Mouse (Mus musculus) liver, adult 2 months (tissue): ENCODE measurements around the gene Tomm7. TPM values are rescaled to one million over a fixed set of nuclear protein-coding genes. Genes with fewer than 3 reads are reported as not detected.
A peak's percentile ranks its signal among the peaks of the same experiment; 100 is the strongest.
"Not testable (repeated sequence)": the region's sequence is repeated elsewhere in the genome, so short reads cannot be mapped to it uniquely, and the experiment has no call there.

Source experiments
- DNase-seq: peaks from one replicate; pipeline ENCODE4 v3.0.0-alpha.2; 2011; ENCODE audit warnings: low read depth, low spot score; ENCODE audit errors: extremely low read depth
- H3K27ac ChIP-seq: fragments of 200-500 bp; replicated peaks from 2 replicates; pipeline ENCODE4 v1.5.1; 2012; ENCODE audit warnings: low read depth, mild to moderate bottlenecking, control low read depth, inconsistent platforms, low read length; ENCODE audit not compliant: insufficient read depth
- H3K27me3 ChIP-seq: fragments of 200-500 bp; 2 replicates; pipeline ENCODE4 v1.6.1; 2012; ENCODE audit warnings: mild to moderate bottlenecking, moderate library complexity, low read length, inconsistent platforms; ENCODE audit not compliant: control insufficient read depth, insufficient read depth
- H3K36me3 ChIP-seq: fragments of 200-500 bp; 2 replicates; pipeline ENCODE4 v1.6.1; 2012; ENCODE audit warnings: low read length, inconsistent platforms; ENCODE audit not compliant: control insufficient read depth, insufficient read depth
- H3K4me1 ChIP-seq: fragments of 200-500 bp; 2 replicates; pipeline ENCODE4 v1.6.1; 2011; ENCODE audit warnings: low read length; ENCODE audit not compliant: control insufficient read depth, insufficient read depth
- H3K4me3 ChIP-seq: fragments of 200-500 bp; 2 replicates; pipeline ENCODE4 v1.5.1; 2011; ENCODE audit warnings: low read depth, mild to moderate bottlenecking, control low read depth, low read length, moderate library complexity; ENCODE audit not compliant: insufficient read depth
- H3K79me2 ChIP-seq: fragments of 200-500 bp; 2 replicates; pipeline ENCODE4 v1.6.1; 2012; ENCODE audit warnings: inconsistent platforms, mild to moderate bottlenecking, low read length, moderate library complexity; ENCODE audit not compliant: control insufficient read depth, insufficient read depth
- H3K9ac ChIP-seq: fragments of 200-500 bp; 2 replicates; pipeline ENCODE4 v1.6.1; 2012; ENCODE audit warnings: low read depth, mild to moderate bottlenecking, control low read depth, inconsistent platforms, low read length
- CTCF ChIP-seq: fragments of 200-500 bp; IDR thresholded peaks from 2 replicates; pipeline ENCODE4 v1.5.1; 2011; ENCODE audit warnings: low read depth, low read length, control low read depth
- POLR2A ChIP-seq: fragments of 200-500 bp; IDR thresholded peaks from 2 replicates; pipeline ENCODE4 v1.6.1; 2011; ENCODE audit warnings: low read length, control low read depth; ENCODE audit not compliant: insufficient read depth; ENCODE audit errors: extremely low read depth
- WGBS: fragments of 180-500 bp; shearing (Covaris S2); methylation state at CpG from one replicate; pipeline ENCODE4 v1.1.7; 2018; 5-methylcytosine and 5-hydroxymethylcytosine counted together
- polyA plus RNA-seq: library from polyadenylated mRNA; depleted of rRNA; stranded (reverse); fragments of >200 nt; gene quantifications from 2 replicates; pipeline ENCODE4 v1.2.3, GENCODE M21; 2012
- total RNA-seq: library from RNA; depleted of rRNA; stranded (reverse); fragments of >200 nt; gene quantifications from 2 replicates; pipeline ENCODE4 v1.2.3, GENCODE M21; 2014

Tomm7 gene
- total and polyA plus RNA-seq, 2 experiments: 31.0 to 66.2 TPM

DNA sequence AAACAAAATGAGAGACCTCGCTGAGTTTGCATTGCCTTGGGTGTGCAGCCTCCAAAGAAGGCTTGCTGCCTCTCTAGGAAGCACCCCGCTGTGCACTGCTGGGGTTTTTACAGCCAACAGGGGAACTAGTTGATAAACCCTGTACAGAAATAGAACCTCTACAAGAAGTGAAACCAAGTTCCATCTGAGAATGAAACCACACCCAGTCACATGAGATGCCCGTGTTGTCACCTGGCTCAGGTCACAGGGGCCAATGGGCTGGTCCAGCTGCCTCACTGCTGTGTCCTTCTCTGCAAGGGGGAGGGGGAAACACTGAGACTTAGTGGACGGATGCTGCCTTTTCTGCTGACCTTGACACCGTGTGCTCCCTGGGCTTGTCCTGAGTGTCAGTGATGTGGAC is 30.5 kb upstream of the Tomm7 start:
- 40% methylated on average over 5 of the region's 5 CpGs for WGBS
- Histone ChIP-seq H3K4me3 (no peak overlapping the region), H3K9ac (no peak overlapping the region), H3K36me3 (no peaks in the 10 kb centered on the region), H3K79me2 (no peaks in the 10 kb centered on the region), H3K27ac (no peak overlapping the region), H3K4me1 (no peaks in the 10 kb centered on the region), H3K27me3 (peaks cover 20% of the 10 kb centered on the region)
- TF ChIP-seq POLR2A (no peak), CTCF (no peak)
- DNase-seq: no peak

GRCm38 (mm10) chr5:23872586-23872985 is 28.6 kb upstream of the Tomm7 start:
- Histone ChIP-seq H3K4me1 (no peaks in the 10 kb centered on the region), H3K9ac (no peak overlapping the region), H3K27me3 (peaks cover 15% of the 10 kb centered on the region), H3K4me3 (no peak overlapping the region), H3K36me3 (no peaks in the 10 kb centered on the region), H3K79me2 (no peaks in the 10 kb centered on the region), H3K27ac (no peak overlapping the region)
- DNase-seq: no peak
- WGBS: 76% methylated on average over 6 of the region's 6 CpGs
- TF ChIP-seq POLR2A: no peak
- TF ChIP-seq CTCF: no peak

- not testable (repeated sequence) for H3K79me2 ChIP-seq, H3K4me3 ChIP-seq, H3K4me1 ChIP-seq, H3K27ac ChIP-seq, H3K36me3 ChIP-seq, H3K9ac ChIP-seq
- DNase-seq: peak; percentile 45
- 25% methylated on average over 2 of the region's 2 CpGs for WGBS
- H3K27me3 ChIP-seq: peaks cover 22% of the 10 kb centered on the region
These were observed 27.4 kb upstream of the Tomm7 start for GRCm38 (mm10) chr5:23871323-23871722.

DNA sequence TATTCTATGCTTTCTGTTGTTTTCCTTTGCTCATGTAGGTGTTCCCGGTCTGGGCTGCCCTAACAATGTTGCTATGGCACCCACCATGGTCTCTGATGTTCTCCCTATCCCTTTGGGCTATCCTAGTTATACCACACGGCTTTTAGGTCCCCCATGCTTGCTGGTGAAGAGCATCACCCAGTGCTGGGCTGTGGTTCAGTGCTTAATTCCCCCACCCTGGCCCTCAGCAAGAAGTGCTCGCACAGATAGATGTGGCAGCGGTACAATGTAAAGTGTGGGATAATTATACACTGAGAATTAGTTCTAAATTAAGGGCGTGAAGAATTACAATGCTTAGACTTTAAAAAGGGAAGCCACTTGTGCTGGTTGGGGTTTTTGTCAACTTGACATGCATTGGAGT is 22.0 kb upstream of the Tomm7 start:
- Histone ChIP-seq H3K4me1 (no peaks in the 10 kb centered on the region), H3K27me3 (peaks cover 7% of the 10 kb centered on the region; the same call in 1 of the 2 replicates), H3K27ac (no peak overlapping the region), H3K36me3 (no peaks in the 10 kb centered on the region), H3K9ac (no peak overlapping the region), H3K79me2 (no peaks in the 10 kb centered on the region), H3K4me3 (no peak overlapping the region)
- TF ChIP-seq POLR2A: no peak
- no peak for TF ChIP-seq CTCF
- no peak for DNase-seq
- WGBS: 97% methylated on average over 5 of the region's 5 CpGs

- no peaks in the 10 kb centered on the region for H3K36me3 ChIP-seq
These were observed 20.3 kb upstream of the Tomm7 start for GRCm38 (mm10) chr5:23864054-23864965.

More at GRCm38 (mm10) chr5:23864054-23864965, 20.3 kb upstream of the Tomm7 start:
- Histone ChIP-seq H3K79me2 (no peaks in the 10 kb centered on the region), H3K27ac (no peak overlapping the region), H3K4me1 (no peaks in the 10 kb centered on the region), H3K9ac (no peak overlapping the region), H3K27me3 (peaks cover 7% of the 10 kb centered on the region; the same call in 1 of the 2 replicates), H3K4me3 (no peak overlapping the region)
- WGBS: 85% methylated on average over 13 of the region's 13 CpGs
- TF ChIP-seq CTCF: no peak
- no peak for TF ChIP-seq POLR2A
- DNase-seq: no peak
